Mouse (Mus musculus): ENCODE data around the gene Ttc7. TPM values are rescaled to one million over a fixed set of nuclear protein-coding genes. Genes with fewer than 3 reads are reported as not detected.

Gene Ttc7
- polyA plus RNA-seq, 1 experiment from 2014 or later = 3.4 TPM

DNA sequence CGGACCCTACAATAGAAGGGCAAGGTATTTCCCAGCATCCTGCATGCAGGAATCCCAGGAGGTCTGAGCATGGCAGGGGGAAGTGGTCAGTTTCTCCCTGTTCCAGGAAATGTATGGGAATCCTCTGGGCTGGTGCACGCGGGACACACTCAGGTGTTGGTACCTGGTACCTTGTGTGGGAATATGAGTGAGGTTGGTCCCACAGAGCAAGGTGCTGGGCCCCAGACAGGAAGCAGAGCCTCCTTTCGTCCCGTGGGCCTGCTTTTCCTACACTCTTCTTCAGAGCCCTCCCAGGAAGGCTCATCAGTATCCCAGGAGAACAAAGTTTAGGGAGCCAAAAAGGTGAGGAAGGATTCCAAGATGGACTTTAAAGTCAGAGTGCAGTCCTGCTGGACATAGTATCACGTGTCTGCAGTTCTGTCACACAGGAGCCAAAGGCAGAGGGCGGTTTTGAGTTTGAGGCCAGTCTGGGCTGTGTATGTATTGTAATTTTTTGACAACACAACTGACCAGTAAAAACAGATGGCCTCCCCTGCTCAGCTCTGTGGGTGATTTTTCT, 1.9 kb downstream of the Ttc7 start:
- Histone ChIP-seq H3K27ac (ENCODE audit: low read length) (no peak overlapping the region), H3K4me2 (ENCODE audit: low read length) (no peak overlapping the region), H3K9ac (replicated peaks; ENCODE audit: low read depth, low read length) (no peak overlapping the region), H3K4me3 (replicated peaks; ENCODE audit: low read length) (no peak overlapping the region), H3K36me3 (ENCODE audit: control insufficient read depth, insufficient read depth) (no peaks in the 10 kb centered on the region), H3K27me3 (replicated peaks; ENCODE audit: control insufficient read depth, insufficient read depth, low read length) (peaks cover 23% of the 10 kb centered on the region), H3K9me3 (ENCODE audit: control insufficient read depth, low read length) (no peaks in the 10 kb centered on the region), H3K4me1 (replicated peaks; ENCODE audit: control insufficient read depth, insufficient read depth, low read length) (peaks cover 24% of the 10 kb centered on the region)
- WGBS = 65% methylated on average over 7 of the region's 7 CpGs
- ATAC-seq = no peak

- WGBS = 75% methylated on average over 23 of the region's 23 CpGs
- Histone ChIP-seq H3K4me2 (ENCODE audit: low read length) (no peak overlapping the region), H3K27ac (ENCODE audit: low read length) (no peak overlapping the region), H3K9ac (replicated peaks; ENCODE audit: low read depth, low read length) (no peak overlapping the region), H3K27me3 (replicated peaks; ENCODE audit: control insufficient read depth, insufficient read depth, low read length) (peaks cover 20% of the 10 kb centered on the region), H3K4me3 (replicated peaks; ENCODE audit: low read length) (no peak overlapping the region), H3K9me3 (ENCODE audit: control insufficient read depth, low read length) (no peaks in the 10 kb centered on the region), H3K4me1 (replicated peaks; ENCODE audit: control insufficient read depth, insufficient read depth, low read length) (peaks cover 24% of the 10 kb centered on the region), H3K36me3 (ENCODE audit: control insufficient read depth, insufficient read depth) (no peaks in the 10 kb centered on the region)
- no peak for ATAC-seq
These were observed 3.2 kb downstream of the Ttc7 start for GRCm38 (mm10) chr17:87285731-87286465.

DNA sequence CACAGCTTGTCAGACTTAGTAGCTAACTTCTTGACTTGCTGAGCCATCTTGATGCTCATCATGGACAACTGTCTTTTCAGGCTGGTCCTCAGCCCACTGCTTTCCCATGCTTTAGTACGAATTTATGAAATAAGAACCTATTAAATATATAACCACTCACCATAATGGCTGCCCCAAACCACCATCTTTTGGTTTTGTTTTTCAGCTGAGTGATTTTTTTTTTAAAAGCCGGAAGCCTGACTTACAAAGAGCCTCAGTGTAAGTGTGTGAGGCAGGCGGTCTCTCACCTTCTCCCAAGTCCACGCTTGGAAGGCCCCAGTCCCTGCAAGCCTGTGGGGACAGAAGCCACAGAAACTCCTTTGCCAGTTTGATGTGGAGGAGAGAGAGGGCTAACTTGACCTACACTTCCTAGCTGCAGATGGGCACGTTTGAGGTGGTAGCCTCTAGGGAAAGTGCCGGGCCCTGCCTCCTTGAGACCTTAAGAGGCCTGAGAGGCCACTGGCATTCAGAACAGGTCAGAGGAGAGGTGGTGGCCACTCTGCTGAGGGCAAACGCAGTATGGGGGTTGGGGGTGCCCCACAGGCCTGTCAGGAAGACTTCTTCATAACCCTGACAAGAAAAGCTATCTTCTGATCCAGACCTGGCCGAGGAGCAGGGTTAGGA, 3.9 kb downstream of the Ttc7 start:
- 66% methylated on average over 8 of the region's 8 CpGs for WGBS

GRCm38 (mm10) chr17:87287197-87287777, 4.6 kb downstream of the Ttc7 start:
- Histone ChIP-seq H3K36me3 (ENCODE audit: control insufficient read depth, insufficient read depth) (no peaks in the 10 kb centered on the region), H3K4me2 (ENCODE audit: low read length) (no peak overlapping the region), H3K27ac (ENCODE audit: low read length) (no peak overlapping the region), H3K9ac (replicated peaks; ENCODE audit: low read depth, low read length) (no peak overlapping the region), H3K27me3 (replicated peaks; ENCODE audit: control insufficient read depth, insufficient read depth, low read length) (peaks cover 20% of the 10 kb centered on the region), H3K4me3 (replicated peaks; ENCODE audit: low read length) (no peak overlapping the region), H3K9me3 (ENCODE audit: control insufficient read depth, low read length) (no peaks in the 10 kb centered on the region), H3K4me1 (replicated peaks; ENCODE audit: control insufficient read depth, insufficient read depth, low read length) (peaks cover 14% of the 10 kb centered on the region)
- no peak for ATAC-seq
- WGBS = 49% methylated on average over 8 of the region's 8 CpGs

More for the DNA sequence above, 3.9 kb downstream of the Ttc7 start:
- Histone ChIP-seq H3K9ac (replicated peaks; ENCODE audit: low read depth, low read length) (no peak overlapping the region), H3K27me3 (replicated peaks; ENCODE audit: control insufficient read depth, insufficient read depth, low read length) (peaks cover 20% of the 10 kb centered on the region), H3K4me2 (ENCODE audit: low read length) (no peak overlapping the region), H3K4me1 (replicated peaks; ENCODE audit: control insufficient read depth, insufficient read depth, low read length) (peaks cover 19% of the 10 kb centered on the region), H3K4me3 (replicated peaks; ENCODE audit: low read length) (no peak overlapping the region), H3K27ac (ENCODE audit: low read length) (no peak overlapping the region), H3K9me3 (ENCODE audit: control insufficient read depth, low read length) (no peaks in the 10 kb centered on the region), H3K36me3 (ENCODE audit: control insufficient read depth, insufficient read depth) (no peaks in the 10 kb centered on the region)
- ATAC-seq = no peak

DNA sequence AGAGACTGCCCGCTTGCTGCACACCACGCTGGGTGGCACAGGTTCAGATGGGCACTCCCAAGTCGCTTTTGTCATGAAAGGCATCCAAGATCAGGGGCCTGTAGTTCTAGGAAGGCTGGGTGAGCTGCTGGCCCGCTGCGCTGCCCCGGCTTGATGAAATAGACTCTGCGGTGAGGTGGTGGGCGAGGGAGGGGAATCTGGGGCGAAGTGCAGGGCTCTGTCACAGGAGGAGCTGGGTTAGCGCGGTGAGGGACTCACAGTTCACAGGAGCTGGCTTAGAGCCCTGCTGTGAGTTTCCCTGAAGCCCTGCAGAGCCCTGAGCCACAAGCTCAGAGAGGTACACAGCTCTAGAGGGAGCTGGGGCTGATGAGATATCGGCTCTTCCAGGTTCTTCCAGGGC, 5.4 kb downstream of the Ttc7 start:
- no peak overlapping the region for H3K4me2 ChIP-seq (ENCODE audit: low read length)
- no peaks in the 10 kb centered on the region for H3K36me3 ChIP-seq (ENCODE audit: control insufficient read depth, insufficient read depth)
- H3K9me3 ChIP-seq (ENCODE audit: control insufficient read depth, low read length) = no peaks in the 10 kb centered on the region
- H3K4me3 ChIP-seq (replicated peaks; ENCODE audit: low read length) = no peak overlapping the region
- no peak for ATAC-seq
- no peak overlapping the region; the same call in 1 of the 2 replicates for H3K9ac ChIP-seq (replicated peaks; ENCODE audit: low read depth, low read length)
- H3K27me3 ChIP-seq (replicated peaks; ENCODE audit: control insufficient read depth, insufficient read depth, low read length) = peaks cover 19% of the 10 kb centered on the region
- no peak overlapping the region for H3K27ac ChIP-seq (ENCODE audit: low read length)
- peaks cover 13% of the 10 kb centered on the region for H3K4me1 ChIP-seq (replicated peaks; ENCODE audit: control insufficient read depth, insufficient read depth, low read length)
- WGBS = 21% methylated on average over 12 of the region's 12 CpGs

GRCm38 (mm10) chr17:87289367-87289766, 6.7 kb downstream of the Ttc7 start:
- H3K27ac ChIP-seq (ENCODE audit: low read length) = no peak overlapping the region
- WGBS = 80% methylated on average over 5 of the region's 5 CpGs
- no peak for ATAC-seq

GRCm38 (mm10) chr17:87291037-87291436, 8.4 kb downstream of the Ttc7 start:
- ATAC-seq = no peak
- no peak overlapping the region for H3K9ac ChIP-seq (replicated peaks; ENCODE audit: low read depth, low read length)

More at GRCm38 (mm10) chr17:87289367-87289766, 6.7 kb downstream of the Ttc7 start:
- no peaks in the 10 kb centered on the region for H3K36me3 ChIP-seq (ENCODE audit: control insufficient read depth, insufficient read depth)
- H3K27me3 ChIP-seq (replicated peaks; ENCODE audit: control insufficient read depth, insufficient read depth, low read length) = peaks cover 8% of the 10 kb centered on the region
- peaks cover 2% of the 10 kb centered on the region; the same call in 1 of the 2 replicates for H3K4me1 ChIP-seq (replicated peaks; ENCODE audit: control insufficient read depth, insufficient read depth, low read length)
- no peaks in the 10 kb centered on the region for H3K9me3 ChIP-seq (ENCODE audit: control insufficient read depth, low read length)
- no peak overlapping the region for H3K4me2 ChIP-seq (ENCODE audit: low read length)
- no peak overlapping the region for H3K9ac ChIP-seq (replicated peaks; ENCODE audit: low read depth, low read length)
- no peak overlapping the region for H3K4me3 ChIP-seq (replicated peaks; ENCODE audit: low read length)

GRCm38 (mm10) chr17:87291782-87292181, 9.1 kb downstream of the Ttc7 start:
- H3K4me3 ChIP-seq (replicated peaks; ENCODE audit: low read length) = no peak overlapping the region
- H3K27me3 ChIP-seq (replicated peaks; ENCODE audit: control insufficient read depth, insufficient read depth, low read length) = no peaks in the 10 kb centered on the region
- H3K9ac ChIP-seq (replicated peaks; ENCODE audit: low read depth, low read length) = no peak overlapping the region
- H3K27ac ChIP-seq (ENCODE audit: low read length) = no peak overlapping the region
- ATAC-seq = no peak
- 0 out of 2 replicates have a peak, but pooled peaks cover 2% of the 10 kb centered on the region for H3K4me1 ChIP-seq (replicated peaks; ENCODE audit: control insufficient read depth, insufficient read depth, low read length)
- 84% methylated on average over 5 of the region's 5 CpGs for WGBS
- no peak overlapping the region for H3K4me2 ChIP-seq (ENCODE audit: low read length)
- H3K36me3 ChIP-seq (ENCODE audit: control insufficient read depth, insufficient read depth) = no peaks in the 10 kb centered on the region
- no peaks in the 10 kb centered on the region for H3K9me3 ChIP-seq (ENCODE audit: control insufficient read depth, low read length)

More at GRCm38 (mm10) chr17:87291037-87291436, 8.4 kb downstream of the Ttc7 start:
- 88% methylated on average over 7 of the region's 7 CpGs for WGBS
- no peak overlapping the region for H3K4me2 ChIP-seq (ENCODE audit: low read length)
- H3K9me3 ChIP-seq (ENCODE audit: control insufficient read depth, low read length) = no peaks in the 10 kb centered on the region
- H3K4me3 ChIP-seq (replicated peaks; ENCODE audit: low read length) = no peak overlapping the region
- no peak overlapping the region for H3K27ac ChIP-seq (ENCODE audit: low read length)
- 0 out of 2 replicates have a peak, but pooled peaks cover 2% of the 10 kb centered on the region for H3K4me1 ChIP-seq (replicated peaks; ENCODE audit: control insufficient read depth, insufficient read depth, low read length)
- no peaks in the 10 kb centered on the region for H3K27me3 ChIP-seq (replicated peaks; ENCODE audit: control insufficient read depth, insufficient read depth, low read length)
- H3K36me3 ChIP-seq (ENCODE audit: control insufficient read depth, insufficient read depth) = no peaks in the 10 kb centered on the region

DNA sequence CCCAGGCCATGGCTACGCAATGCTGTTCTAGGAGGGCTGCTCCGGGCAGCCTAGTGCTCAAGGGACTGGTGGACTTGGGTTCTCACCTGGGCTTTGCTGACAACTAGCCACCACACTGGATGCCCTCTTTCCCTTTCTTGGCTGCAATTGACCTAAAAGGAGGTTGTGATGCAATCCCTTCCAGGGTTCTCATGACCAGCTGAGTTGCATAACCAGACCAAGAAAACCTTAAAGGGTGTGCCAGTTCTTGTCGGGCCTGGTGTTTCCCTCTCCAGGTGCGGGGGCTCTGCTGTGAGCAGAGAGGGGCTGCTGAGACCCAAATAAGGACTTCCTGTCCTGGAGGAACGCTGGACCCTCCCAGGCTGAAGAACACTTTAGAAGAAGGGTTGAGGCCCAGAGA, 10.4 kb downstream of the Ttc7 start:
- no peak overlapping the region for H3K9ac ChIP-seq (replicated peaks; ENCODE audit: low read depth, low read length)
- no peak overlapping the region for H3K27ac ChIP-seq (ENCODE audit: low read length)
- no peaks in the 10 kb centered on the region for H3K36me3 ChIP-seq (ENCODE audit: control insufficient read depth, insufficient read depth)
- ATAC-seq = no peak
- no peaks in the 10 kb centered on the region for H3K27me3 ChIP-seq (replicated peaks; ENCODE audit: control insufficient read depth, insufficient read depth, low read length)
- no peak overlapping the region for H3K4me3 ChIP-seq (replicated peaks; ENCODE audit: low read length)
- no peaks in the 10 kb centered on the region for H3K9me3 ChIP-seq (ENCODE audit: control insufficient read depth, low read length)
- H3K4me2 ChIP-seq (ENCODE audit: low read length) = no peak overlapping the region
- 92% methylated on average over 5 of the region's 5 CpGs for WGBS
- H3K4me1 ChIP-seq (replicated peaks; ENCODE audit: control insufficient read depth, insufficient read depth, low read length) = no peaks in the 10 kb centered on the region

All from forebrain, embryonic 16.5 days (tissue).